Mouse (Mus musculus) forebrain, embryonic 11.5 days (tissue): ENCODE data around the gene Tm7sf2. TPM values are rescaled to one million over a fixed set of nuclear protein-coding genes. Genes with fewer than 3 reads are reported as not detected.

Source experiments
- ATAC-seq: fragments of 200-750 bp; cut with Nextera tagmentation; replicated peaks from 2 replicates; pipeline ENCODE4 v1.8.0; 2017; ENCODE audit warnings: moderate TSS enrichment; ENCODE audit not compliant: low FRiP score
- DNase-seq: peaks from one replicate; pipeline ENCODE4 v3.0.0-alpha.2; 2017; ENCODE audit warnings: low spot score
- H3K27ac ChIP-seq: fragments of 300-500 bp; sonication (generic); 2 replicates; pipeline ENCODE4 v1.5.1; 2014; ENCODE audit warnings: low read depth, low read length
- H3K27me3 ChIP-seq: fragments of 300-500 bp; sonication (generic); 2 replicates; pipeline ENCODE4 v1.6.1; 2014; ENCODE audit warnings: mild to moderate bottlenecking, low read length, mixed read lengths; ENCODE audit not compliant: control insufficient read depth, insufficient read depth
- H3K36me3 ChIP-seq: fragments of 300-500 bp; sonication (generic); 2 replicates; pipeline ENCODE4 v1.6.1; 2014; ENCODE audit warnings: mild to moderate bottlenecking, low read length, moderate library complexity, mixed read lengths; ENCODE audit not compliant: control insufficient read depth, insufficient read depth
- H3K4me1 ChIP-seq: fragments of 300-500 bp; sonication (generic); replicated peaks from 2 replicates; pipeline ENCODE4 v1.6.1; 2014; ENCODE audit warnings: low read length, mixed read lengths; ENCODE audit not compliant: control insufficient read depth, insufficient read depth
- H3K4me2 ChIP-seq: fragments of 300-500 bp; sonication (generic); 2 replicates; pipeline ENCODE4 v1.6.1; 2014; ENCODE audit warnings: low read depth, mild to moderate bottlenecking, low read length, moderate library complexity, mixed read lengths; ENCODE audit not compliant: severe bottlenecking
- H3K4me3 ChIP-seq: fragments of 300-500 bp; sonication (generic); 2 replicates; pipeline ENCODE4 v1.5.1; 2014; ENCODE audit warnings: low read depth, low read length
- H3K9ac ChIP-seq: fragments of 300-500 bp; sonication (generic); 2 replicates; pipeline ENCODE4 v1.6.1; 2014; ENCODE audit warnings: low read length
- H3K9me3 ChIP-seq: fragments of 300-500 bp; sonication (generic); 2 replicates; pipeline ENCODE4 v1.6.1; 2016; ENCODE audit warnings: low read length, mixed read lengths; ENCODE audit not compliant: control insufficient read depth
- WGBS: fragments of 180-500 bp; shearing (Covaris S2); extraction: QIAGEN DNeasy Blood & Tissue Kit; methylation state at CpG from one replicate; pipeline ENCODE4 v1.1.7; 2014; 5-methylcytosine and 5-hydroxymethylcytosine counted together
- polyA plus RNA-seq: library from polyadenylated mRNA; unstranded; fragments of >200 nt; fragmentation: Nextera tagmentation; extraction: Ambion mirVana; gene quantifications from 2 replicates; pipeline ENCODE4 v1.2.1, GENCODE M21; 2014

Tm7sf2 gene
- 31.7 and 33.3 TPM in 2 replicates for polyA plus RNA-seq

DNA sequence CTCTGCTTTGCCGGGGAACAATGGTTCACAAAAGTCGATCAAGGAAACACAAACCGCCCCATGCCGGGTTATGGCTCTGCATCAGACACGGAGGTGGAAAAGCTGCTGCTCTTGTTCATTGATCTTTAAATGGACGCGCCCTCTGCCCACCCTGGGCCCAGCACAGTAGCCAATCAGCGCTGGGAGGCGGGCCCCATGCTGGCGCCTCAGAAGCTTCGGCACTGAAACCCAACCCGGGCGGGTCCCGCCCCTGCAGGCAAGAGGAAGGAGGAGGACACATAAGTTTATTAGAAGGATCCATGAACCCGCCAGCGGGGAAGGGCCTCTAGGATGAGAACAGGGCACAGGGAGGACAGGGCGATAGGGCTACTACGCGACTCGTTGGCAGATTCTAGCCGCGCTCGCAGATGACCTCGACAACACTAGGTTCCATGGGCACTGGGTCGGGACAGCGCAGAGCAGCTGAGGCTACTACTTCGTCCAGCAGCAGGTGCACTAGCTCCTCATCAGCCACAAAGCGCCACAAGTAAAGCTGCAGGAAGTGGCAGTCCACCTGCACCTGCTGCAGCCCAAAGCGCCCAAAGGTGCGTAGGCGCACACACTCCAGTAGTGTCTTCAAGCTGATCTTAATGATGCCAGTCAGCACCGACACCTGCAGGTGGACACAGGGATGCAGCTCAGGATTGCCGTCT is at the start of gene Tm7sf2:
TSS of gene Tm7sf2 (minus strand) at position 650 of the 692 bp plus-strand sequence.
- peak within 1 kb of the TSS; percentile 94 for H3K4me2 ChIP-seq
- H3K9ac ChIP-seq: peak within 1 kb of the TSS; percentile 70
- H3K9me3 ChIP-seq: no peaks in the 10 kb centered on the region
- no peaks in the 10 kb centered on the region; the same call in 1 of the 2 replicates for H3K36me3 ChIP-seq
- H3K4me3 ChIP-seq: peak within 1 kb of the TSS; percentile 55
- H3K27ac ChIP-seq: peak within 1 kb of the TSS; percentile 83
- no peaks in the 10 kb centered on the region for H3K27me3 ChIP-seq
- DNase-seq: peak; percentile 95
- H3K4me1 ChIP-seq: peaks cover 9% of the 10 kb centered on the region
- ATAC-seq: peak; percentile 94
- 11% methylated on average over 33 of the region's 33 CpGs for WGBS

GRCm38 (mm10) chr19:6117346-6117985 is 49.3 kb upstream of the Tm7sf2 start:
- Histone ChIP-seq H3K4me1 (0 out of 2 replicates have a peak, but pooled peaks cover 2% of the 10 kb centered on the region), H3K9ac (peak overlapping the region; percentile 94), H3K36me3 (peaks cover 8% of the 10 kb centered on the region), H3K4me3 (peak overlapping the region; percentile 88), H3K9me3 (no peaks in the 10 kb centered on the region), H3K4me2 (peak overlapping the region; percentile 86), H3K27ac (peak overlapping the region; percentile 96), H3K27me3 (no peaks in the 10 kb centered on the region)
- ATAC-seq: no peak
- 5% methylated on average over 32 of the region's 32 CpGs for WGBS
- DNase-seq: no peak

- no peak overlapping the region for H3K27ac ChIP-seq
- 0 out of 2 replicates have a peak, but pooled peaks cover 2% of the 10 kb centered on the region for H3K4me1 ChIP-seq
- DNase-seq (no peak), ATAC-seq (no peak)
- H3K27me3 ChIP-seq: no peaks in the 10 kb centered on the region
- H3K4me3 ChIP-seq: no peak overlapping the region
- WGBS: 92% methylated on average over 15 of the region's 15 CpGs
- H3K9me3 ChIP-seq: no peaks in the 10 kb centered on the region
- H3K36me3 ChIP-seq: peaks cover 8% of the 10 kb centered on the region
- H3K9ac ChIP-seq: 0 out of 2 replicates have a peak overlapping the region, but pooled peaks have one; percentile 4
- peak overlapping the region; percentile 86; the same call in 1 of the 2 replicates for H3K4me2 ChIP-seq
Measured at GRCm38 (mm10) chr19:6116113-6116850, 48.1 kb upstream of the Tm7sf2 start.

GRCm38 (mm10) chr19:6113116-6113515 is 44.9 kb upstream of the Tm7sf2 start:
- Histone ChIP-seq H3K9me3 (no peaks in the 10 kb centered on the region), H3K9ac (no peak overlapping the region), H3K4me2 (no peak overlapping the region), H3K27me3 (no peaks in the 10 kb centered on the region), H3K27ac (no peak overlapping the region), H3K4me3 (no peak overlapping the region), H3K36me3 (peaks cover 8% of the 10 kb centered on the region), H3K4me1 (0 out of 2 replicates have a peak, but pooled peaks cover 2% of the 10 kb centered on the region)
- ATAC-seq (no peak), DNase-seq (no peak)
- WGBS: 74% methylated on average over 6 of the region's 6 CpGs

- H3K4me2 ChIP-seq: no peak within 1 kb of the TSS
- WGBS: 88% methylated on average over 7 of the region's 7 CpGs
- H3K4me1 ChIP-seq: no peaks in the 10 kb centered on the region
- no peak within 1 kb of the TSS for H3K27ac ChIP-seq
- no peaks in the 10 kb centered on the region for H3K36me3 ChIP-seq
- H3K9me3 ChIP-seq: no peaks in the 10 kb centered on the region
- no peak within 1 kb of the TSS for H3K9ac ChIP-seq
- H3K4me3 ChIP-seq: no peak within 1 kb of the TSS
- ATAC-seq: no peak
- H3K27me3 ChIP-seq: no peaks in the 10 kb centered on the region
- no peak for DNase-seq
Measured at GRCm38 (mm10) chr19:6105586-6105985, 37.4 kb upstream of the Tm7sf2 start, which contains the start of gene Naaladl1. TSS of gene Naaladl1 (plus strand) at chr19:6105782.

GRCm38 (mm10) chr19:6104476-6104875 is 36.3 kb upstream of the Tm7sf2 start:
- Histone ChIP-seq H3K27ac (no peak overlapping the region), H3K9me3 (no peaks in the 10 kb centered on the region), H3K9ac (no peak overlapping the region), H3K4me2 (no peak overlapping the region), H3K4me3 (no peak overlapping the region), H3K36me3 (no peaks in the 10 kb centered on the region), H3K27me3 (no peaks in the 10 kb centered on the region), H3K4me1 (no peaks in the 10 kb centered on the region)
- WGBS: 88% methylated on average over 4 of the region's 4 CpGs
- ATAC-seq (no peak), DNase-seq (no peak)

- no peaks in the 10 kb centered on the region for H3K4me1 ChIP-seq
- H3K4me3 ChIP-seq: no peak overlapping the region
- no peak overlapping the region for H3K27ac ChIP-seq
- H3K9ac ChIP-seq: no peak overlapping the region
- WGBS: 78% methylated on average over 6 of the region's 6 CpGs
- no peaks in the 10 kb centered on the region for H3K27me3 ChIP-seq
- ATAC-seq (no peak), DNase-seq (no peak)
- H3K36me3 ChIP-seq: no peaks in the 10 kb centered on the region; the same call in 1 of the 2 replicates
- no peaks in the 10 kb centered on the region for H3K9me3 ChIP-seq
- no peak overlapping the region for H3K4me2 ChIP-seq
Measured at GRCm38 (mm10) chr19:6102169-6102853, 34.1 kb upstream of the Tm7sf2 start.

- no peak for ATAC-seq
- Histone ChIP-seq H3K4me2 (no peak overlapping the region), H3K9me3 (no peaks in the 10 kb centered on the region), H3K4me3 (no peak overlapping the region), H3K27me3 (no peaks in the 10 kb centered on the region), H3K36me3 (no peaks in the 10 kb centered on the region; the same call in 1 of the 2 replicates), H3K4me1 (no peaks in the 10 kb centered on the region), H3K27ac (no peak overlapping the region), H3K9ac (no peak overlapping the region)
- no peak for DNase-seq
- WGBS: 70% methylated on average over 6 of the region's 6 CpGs
Measured at GRCm38 (mm10) chr19:6101186-6101585, 33.0 kb upstream of the Tm7sf2 start.
